Mouse (Mus musculus): ENCODE results near the gene Fthl17b.
"Not testable (repeated sequence)": the region's sequence is repeated elsewhere in the genome, so short reads cannot be mapped to it uniquely, and the experiment has no call there.

Gene Fthl17b

DNA sequence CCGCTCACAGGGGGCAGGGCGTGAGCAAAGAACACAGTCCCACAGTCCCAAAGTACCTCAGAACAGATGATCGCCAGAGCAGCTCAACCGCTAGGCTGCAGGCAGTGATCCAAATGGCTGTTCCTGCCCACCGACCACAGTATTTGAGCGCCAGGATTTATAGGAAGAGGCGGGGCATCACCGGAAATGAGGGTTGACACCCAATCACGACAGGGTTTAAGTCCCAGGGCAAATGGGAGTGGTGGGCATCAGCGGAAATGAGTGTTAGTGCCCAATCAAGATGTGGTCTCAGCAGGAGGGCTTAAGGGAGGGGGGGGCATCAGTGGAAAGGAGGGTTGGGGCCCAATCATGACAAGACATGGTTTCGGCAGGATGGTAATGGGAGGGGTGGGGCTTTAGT lies at the start of gene Fthl17b:
Fthl17b (minus strand) TSS at position 101 of the 400 bp plus-strand sequence.
- not testable (repeated sequence) for ATAC-seq (ENCODE audit: low TSS enrichment)

DNA sequence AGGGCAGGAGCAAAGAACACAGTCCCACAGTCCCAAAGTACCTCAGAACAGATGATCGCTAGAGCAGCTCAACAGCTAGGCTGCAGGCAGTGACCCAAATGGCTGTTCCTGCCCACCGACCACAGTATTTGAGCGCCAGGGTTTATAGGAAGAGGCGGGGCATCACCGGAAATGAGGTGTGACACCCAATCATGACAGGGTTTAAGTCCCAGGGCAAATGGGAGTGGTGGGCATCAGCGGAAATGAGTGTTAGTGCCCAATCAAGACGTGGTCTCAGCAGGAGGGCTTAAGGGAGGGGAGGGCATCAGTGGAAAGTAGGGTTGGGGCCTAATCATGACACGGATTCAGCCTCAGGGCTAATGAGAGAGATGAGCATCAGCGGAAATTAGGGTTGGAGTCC lies 23.9 kb upstream of the Fthl17b start, which contains the start of gene Fthl17d:
Fthl17d (minus strand) TSS at position 101 of the 400 bp plus-strand sequence.
- not testable (repeated sequence) for ATAC-seq (ENCODE audit: low TSS enrichment)

DNA sequence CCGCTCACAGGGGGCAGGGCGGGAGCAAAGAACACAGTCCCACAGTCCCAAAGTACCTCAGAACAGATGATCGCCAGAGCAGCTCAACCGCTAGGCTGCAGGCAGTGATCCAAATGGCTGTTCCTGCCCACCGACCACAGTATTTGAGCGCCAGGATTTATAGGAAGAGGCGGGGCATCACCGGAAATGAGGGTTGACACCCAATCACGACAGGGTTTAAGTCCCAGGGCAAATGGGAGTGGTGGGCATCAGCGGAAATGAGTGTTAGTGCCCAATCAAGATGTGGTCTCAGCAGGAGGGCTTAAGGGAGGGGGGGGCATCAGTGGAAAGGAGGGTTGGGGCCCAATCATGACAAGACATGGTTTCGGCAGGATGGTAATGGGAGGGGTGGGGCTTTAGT lies 13.7 kb upstream of the Fthl17b start, which contains the start of gene Fthl17c:
Fthl17c (minus strand) TSS at position 101 of the 400 bp plus-strand sequence.
- not testable (repeated sequence) for ATAC-seq (ENCODE audit: low TSS enrichment)

DNA sequence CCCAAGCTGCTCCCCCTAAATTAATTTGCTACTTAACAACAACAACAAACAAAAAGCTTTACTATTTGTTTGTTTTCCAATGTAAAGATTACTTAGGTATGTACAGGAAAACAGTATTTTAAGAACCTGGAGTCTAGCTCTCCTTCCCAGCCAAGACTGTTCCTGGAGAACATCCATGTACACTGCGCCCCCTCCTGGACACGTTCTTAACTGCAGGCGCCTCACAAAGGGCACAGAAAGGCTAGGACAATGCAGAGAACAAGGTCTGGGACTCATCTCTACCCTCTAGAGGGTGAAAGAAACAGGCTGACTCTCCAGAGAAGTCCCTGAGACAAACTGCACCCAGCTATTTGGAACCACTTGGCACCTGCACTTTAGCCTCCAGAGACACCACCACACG lies 1.8 kb upstream of the Fthl17b start:
- ATAC-seq (ENCODE audit: low TSS enrichment), result not testable (repeated sequence)

DNA sequence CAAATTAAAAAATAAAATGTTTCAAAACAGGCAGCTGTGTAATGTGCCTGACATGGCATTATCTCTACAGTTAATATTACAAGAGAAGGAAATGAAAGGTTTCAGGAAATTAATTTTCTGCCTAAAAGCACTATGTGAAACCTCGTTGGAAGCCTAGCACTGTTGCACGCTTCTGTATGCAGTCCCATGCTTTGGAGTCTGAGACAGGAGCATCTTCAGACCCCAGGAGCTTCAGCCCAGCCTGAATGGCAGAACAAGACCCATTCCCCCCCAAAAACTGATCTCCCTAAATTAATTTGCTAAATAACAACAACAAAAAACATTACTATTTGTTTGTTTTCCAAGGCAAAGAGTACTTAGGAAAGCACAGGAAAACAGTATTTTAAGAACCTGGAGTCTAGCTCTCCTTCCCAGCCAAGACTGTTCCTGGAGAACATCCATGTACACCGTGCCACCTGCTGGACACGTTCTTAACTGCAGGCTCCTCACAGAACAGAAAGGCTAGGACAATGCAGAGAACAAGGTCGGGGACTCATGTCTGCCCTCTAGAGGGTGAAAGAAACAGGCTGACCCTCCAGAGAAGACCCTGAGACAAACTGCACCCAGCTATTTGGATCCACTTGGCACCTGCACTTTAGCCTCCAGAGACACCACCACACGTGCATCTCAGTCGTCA lies 14.5 kb downstream of the Fthl17b start:
- ATAC-seq (ENCODE audit: low TSS enrichment), result not testable (repeated sequence)

DNA sequence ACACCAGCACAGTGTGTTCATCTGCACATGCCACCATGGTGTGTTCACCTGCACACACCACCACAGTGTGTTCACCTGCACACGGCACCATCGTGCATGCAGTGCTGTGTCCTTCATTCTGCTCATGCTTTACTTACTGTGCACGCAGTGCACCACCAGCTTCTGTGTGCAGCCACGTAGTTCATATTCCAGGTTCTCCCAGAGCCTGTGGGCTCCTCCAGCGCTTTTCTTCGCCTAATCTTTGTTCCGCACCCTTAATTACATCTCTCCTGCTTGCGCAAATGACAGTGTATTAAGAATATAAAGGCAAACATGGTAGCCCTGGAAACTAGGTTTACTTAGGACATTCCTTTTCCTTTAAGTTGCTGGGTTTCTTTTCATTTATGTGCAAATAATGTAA lies 18.7 kb downstream of the Fthl17b start:
- no peak for ATAC-seq (ENCODE audit: low TSS enrichment)

DNA sequence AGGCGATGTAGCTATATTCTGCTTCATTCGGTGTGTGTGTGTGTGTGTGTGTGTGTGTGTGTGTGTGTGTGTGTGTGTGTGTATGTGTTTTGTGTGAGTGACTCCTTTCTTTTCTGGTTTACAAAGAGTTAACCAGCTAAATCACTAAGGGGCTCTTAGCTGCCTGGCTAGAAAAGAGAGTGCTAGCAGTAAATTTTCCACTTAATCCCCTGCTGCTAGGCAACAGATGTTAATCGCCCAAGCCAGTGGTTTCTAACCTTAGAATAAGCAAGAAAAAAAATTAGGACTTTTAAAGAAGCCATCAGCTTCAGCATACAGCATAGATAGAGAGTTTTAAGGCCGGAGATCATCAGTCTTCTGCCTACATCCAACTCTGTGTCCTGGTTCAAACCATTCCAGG lies 35.5 kb downstream of the Fthl17b start:
- ATAC-seq (ENCODE audit: low TSS enrichment), result no peak

DNA sequence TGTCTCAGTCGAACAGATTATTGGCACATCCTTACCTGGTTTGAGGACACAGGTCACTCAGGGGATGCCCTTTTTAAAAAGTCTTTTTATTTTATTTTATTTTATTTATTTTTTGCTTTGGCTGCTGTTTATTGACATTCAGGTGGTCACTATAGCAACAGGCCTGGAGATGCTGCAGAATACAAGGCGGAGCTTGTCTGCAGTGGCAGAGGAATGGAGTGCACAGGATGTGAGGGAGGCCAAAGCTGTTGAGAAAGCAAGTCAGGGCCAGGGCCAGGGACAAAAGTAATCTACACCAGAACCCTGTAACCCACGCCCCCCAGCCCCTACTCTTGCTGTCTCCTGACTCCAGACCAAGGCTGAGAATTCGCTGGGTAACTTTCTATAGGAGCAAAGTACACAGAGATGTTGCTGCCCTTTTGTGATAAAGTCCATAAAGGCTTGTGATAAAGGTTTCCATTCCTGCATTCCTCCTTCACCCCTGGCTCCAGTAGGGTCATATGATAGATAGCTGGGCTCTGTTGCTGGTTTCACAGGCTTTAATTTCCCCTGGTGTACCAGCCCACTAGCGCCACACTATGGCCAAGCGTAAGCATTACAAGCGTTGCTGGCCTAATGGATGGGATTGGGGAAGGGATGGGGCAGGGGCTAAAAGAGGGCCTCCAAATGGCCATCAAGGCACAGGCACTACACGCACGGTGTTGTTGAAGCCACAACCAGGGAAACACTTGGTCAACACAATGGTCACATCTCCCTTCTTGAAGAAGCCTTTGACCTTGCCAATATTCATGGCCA lies 40.8 kb downstream of the Fthl17b start:
- ATAC-seq (ENCODE audit: low TSS enrichment), result no peak

DNA sequence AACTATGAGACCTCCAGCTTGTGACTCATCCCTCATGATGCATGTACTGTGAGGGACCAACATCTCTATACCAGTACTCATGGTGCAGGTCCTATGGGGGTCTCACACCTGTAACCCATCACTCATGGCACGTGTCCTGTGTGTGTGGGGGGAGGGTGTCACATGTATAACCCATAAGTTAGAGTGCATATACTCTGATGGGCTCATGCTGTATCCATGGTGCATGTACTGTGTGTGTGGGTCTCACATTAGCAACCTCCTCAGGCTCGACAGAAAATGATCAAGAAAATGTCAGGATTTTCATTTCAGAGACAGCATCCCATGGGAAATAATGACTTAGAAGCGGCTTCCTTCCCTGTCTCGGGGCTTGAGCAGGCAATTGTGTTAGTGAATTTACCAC lies 41.7 kb downstream of the Fthl17b start:
- ATAC-seq (ENCODE audit: low TSS enrichment), result no peak
